Mouse (Mus musculus) cerebellum, postnatal 25 days (tissue): ENCODE measurements around the gene Blmh.
"Not testable (repeated sequence)": the region's sequence is repeated elsewhere in the genome, so short reads cannot be mapped to it uniquely, and the experiment has no call there.

Experiments used
- DNase-seq, 2 experiments: peaks; one replicate each; pipeline ENCODE4 v3.0.0; 2021; ENCODE audit warnings: mixed read lengths in 2 of 2

Gene Blmh

DNA sequence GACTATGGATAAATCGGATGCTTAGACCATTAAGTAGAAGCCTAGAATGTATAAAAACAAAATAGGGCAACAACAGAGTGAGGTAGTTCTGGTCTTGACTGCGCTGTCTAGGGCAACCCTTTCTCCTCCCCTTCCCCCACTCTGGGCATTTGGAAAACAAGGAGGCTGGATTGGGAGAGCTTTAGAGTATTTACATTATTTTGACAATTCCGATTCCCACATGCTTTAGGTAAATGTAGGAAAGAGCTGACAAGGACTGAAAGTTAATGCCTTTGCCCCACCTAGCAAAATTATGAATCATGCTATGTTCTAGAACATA lies 7.4 kb upstream of the Blmh start:
- DNase-seq, result no peak

DNA sequence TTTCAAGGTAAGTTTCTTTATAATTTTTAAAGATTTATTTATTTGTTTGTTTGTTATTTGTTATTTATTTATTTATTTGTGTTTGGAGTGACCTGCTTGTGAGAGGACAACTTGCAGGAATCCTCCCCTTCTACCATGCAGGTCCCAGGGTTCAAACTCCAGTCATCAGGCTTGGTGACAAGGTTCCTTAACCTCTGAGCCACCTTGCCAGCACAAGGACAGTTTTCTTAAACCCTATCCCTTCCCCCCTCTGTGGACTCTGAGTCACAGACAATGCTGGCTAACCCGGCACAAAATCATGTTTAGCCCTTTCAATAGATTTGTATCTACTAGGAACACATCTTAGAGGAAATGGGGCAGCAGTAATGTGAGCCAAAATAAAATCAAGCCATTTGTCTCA lies 4.0 kb upstream of the Blmh start:
- no peak for DNase-seq

DNA sequence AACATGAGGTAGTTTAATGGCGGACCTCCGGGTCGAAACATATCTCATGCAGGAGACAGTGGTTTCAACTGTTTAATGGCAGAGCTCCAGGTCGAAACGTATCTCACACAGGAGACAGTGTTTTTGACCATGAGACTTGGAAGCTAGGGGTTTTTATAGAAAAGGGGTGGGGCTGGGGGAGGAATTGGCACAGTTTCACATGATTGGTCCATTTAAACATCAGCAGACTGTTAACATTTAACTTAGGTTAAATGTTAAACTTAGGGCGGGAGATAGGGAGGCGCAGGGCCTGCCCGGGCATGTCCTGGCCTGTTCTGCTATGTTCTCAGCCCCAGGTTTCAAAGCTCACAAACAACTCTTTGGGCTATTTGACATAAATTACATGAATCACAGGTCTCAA lies 4.0 kb downstream of the Blmh start:
- DNase-seq, result not testable (repeated sequence)

DNA sequence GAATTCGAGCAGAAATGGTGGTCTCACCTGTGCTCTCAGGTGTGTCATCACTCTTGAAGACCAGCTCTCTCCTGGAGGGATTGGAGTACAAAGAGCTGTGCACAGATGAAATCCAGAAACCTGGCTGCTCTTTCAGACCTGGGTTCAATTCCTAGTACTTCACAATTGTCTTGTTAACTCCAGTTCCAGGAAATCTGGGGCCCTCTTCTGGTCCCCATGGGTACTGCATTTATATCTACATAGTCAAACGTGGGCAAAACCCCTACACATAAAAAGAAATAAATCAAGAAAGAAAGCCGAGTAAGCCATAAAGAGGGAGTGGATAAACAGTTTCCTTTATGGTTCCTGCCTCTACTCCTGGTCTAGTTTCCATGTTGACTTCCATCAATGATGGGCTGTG lies 8.6 kb downstream of the Blmh start:
- no peak for DNase-seq

DNA sequence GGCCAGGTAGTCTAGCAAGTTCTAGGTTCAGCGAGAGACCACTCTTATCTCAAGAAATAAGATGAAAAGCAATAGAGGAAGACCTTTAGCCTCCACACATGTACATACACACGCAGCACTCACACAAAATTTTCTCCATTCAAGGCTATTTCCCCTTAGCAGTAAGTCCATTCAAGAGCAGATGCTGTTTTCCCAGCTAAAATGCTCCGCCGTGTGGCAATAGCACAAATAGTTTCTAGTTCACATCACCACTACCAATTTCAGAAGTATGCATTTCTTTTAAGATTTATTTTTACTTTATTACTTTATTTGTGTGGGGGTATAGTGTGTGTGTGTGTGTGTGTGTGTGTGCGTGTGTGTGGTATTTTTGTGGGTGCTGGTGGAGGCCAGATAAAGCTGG lies 12.0 kb downstream of the Blmh start:
- DNase-seq, result no peak

DNA sequence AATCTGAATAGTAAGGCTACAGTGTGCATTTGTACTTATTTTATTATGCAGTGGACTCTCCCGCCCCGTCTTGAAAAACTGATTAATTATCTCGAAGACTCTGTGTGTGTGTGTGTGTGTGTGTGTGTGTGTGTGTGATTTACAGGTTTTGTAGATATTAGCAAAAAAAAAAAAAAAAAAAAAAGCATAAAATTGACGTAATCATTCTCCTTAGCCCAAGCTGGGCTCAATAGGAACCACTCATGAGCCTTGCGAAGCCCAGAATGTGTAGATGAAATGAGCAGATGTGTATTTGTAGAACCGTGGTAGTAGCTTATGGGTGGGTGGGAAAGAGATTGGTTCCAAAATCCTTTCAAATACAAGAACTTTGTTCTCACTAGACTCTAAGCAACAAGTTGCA lies 20.2 kb downstream of the Blmh start:
- no peak for DNase-seq

DNA sequence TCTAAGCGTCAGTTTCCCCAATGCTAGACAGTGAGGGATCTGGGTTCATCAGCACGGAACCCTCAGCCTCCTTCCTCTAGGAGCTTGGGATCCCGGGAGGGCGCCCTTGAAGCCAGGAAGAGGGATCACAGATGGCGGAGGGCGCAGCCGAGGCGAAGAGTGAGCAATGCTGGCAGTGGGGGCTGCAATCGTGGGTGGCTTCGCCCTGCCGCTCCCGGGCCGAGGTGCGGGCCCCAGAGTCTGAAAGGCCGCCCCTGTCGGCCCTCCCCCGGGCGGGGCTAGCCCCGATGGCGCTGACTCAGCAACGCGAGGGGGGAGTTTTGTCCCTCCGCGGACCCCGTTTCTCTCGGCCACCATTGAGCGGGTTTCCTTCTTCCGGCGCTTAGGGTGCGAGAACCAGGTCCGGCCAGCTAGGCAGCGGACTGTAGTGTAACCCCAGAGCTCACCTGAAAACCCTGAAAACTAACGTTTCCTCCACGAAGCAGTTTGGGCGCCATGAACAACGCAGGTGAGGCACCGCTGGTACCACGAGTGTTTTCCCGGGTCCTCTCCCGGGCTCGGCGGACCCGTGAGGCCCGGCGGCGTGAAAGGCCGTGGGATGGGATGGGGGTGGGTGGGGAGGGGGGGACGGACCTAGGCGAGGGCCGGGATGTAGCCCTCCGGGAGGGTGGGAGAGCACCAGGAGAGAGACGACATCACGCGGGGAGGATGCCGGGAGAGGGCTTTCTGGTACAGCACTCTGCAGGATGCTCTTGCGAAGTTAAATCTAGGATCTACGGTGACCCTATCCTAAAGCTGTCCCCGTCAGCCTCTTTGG lies 21.0 kb downstream of the Blmh start:
- DNase-seq, result peak; percentile 96 to 98

DNA sequence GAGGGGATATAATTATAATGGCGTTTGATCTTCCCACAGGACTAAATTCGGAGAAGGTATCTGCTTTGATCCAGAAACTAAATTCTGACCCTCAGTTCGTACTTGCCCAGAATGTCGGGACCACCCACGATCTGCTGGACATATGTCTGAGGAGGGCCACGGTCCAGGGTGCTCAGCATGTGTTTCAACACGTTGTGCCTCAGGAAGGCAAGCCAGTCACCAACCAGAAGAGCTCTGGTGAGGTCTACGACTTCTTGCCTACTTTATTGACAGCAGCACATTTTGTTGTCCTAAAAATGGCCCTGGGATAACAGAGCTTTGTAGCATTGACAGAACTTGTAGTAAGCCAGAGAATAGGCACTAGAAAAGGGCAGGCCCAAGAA lies 21.6 kb downstream of the Blmh start:
- DNase-seq, result peak; percentile 45 to 51

DNA sequence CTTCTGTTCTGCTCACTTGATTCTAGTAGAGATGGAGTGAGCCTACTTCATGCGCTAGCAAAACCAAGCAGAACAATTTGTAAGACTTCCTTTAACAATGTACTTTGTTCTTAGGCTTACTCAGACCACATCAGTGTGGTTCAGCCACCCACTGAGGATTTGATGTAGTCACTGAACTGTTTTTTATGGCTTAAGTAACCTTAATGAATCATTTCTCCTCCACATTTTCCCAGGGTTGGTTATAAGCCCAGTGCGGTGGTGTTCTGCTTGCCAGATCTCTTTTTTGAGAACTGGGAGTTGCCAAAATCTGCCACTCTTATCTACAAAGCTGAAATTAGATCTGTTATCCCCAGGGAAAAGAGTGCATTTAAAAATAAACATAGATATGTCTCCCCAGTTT lies 28.9 kb downstream of the Blmh start:
- no peak for DNase-seq

DNA sequence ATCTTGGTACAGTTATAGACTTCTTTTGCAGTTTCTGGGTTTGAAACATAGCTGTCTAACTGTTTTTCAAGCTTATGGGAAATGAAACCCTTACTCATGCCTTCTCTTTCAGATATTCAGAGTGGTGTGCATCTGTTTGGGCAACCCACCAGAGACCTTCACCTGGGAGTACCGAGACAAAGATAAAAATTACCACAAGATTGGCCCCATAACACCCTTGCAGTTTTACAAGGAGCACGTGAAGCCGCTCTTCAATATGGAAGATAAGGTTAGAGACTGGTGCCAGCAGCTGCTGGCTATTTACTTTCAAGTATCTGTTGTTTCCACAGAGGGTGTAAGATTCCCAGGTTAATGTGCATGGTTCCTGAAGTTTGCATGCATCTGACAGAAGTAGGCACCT lies 41.1 kb downstream of the Blmh start:
- no peak for DNase-seq

DNA sequence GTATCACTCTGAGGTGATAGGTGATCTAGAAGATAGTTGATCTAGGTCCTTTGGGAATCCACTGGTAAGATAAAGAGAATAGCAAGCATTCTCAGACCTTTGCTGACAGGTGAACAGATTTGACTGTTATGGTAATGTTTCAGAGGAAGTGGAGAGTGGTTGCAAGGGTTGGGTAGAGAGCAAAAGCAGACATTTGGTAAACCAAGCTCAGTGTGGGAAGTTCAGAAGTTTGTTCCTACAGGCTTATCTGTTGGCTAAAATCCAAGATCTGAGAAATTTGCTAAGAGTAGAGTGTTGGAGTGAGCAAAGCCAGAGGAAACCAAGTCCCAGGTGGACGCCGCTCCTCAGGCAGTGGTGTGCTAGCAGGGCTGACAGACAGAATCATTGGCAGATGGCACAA lies 45.7 kb downstream of the Blmh start:
- no peak for DNase-seq

DNA sequence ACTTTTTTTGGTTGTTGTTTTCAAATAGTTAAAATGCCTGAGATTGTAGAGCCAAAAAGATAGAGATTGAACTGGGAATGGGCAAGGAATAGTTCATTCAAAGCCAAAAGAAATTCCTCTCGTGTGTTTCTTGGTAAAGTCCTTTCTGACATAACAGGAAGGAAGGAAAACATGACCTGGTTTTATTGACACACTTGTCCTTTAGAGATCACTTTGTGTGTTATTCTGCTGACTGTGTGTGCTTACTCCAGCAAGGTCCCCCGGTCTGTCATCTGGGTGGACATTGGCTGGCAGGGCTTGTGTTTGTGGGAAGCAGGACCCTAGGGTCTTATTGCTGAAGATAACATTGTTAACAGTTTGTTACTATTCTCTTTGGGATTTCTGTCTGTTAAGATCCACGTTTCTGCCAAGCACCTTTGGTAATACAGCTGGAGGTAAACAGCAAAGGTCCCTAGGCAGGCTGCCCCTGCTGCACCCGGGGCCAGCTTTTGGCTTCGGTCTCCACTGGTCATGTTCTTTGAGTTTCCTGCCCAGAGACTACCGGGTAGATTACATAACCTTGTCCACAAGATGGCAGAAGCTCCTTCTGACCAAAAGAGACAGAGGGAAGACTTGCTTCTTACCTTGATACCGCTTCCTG lies 50.2 kb downstream of the Blmh start:
- DNase-seq, result no peak

DNA sequence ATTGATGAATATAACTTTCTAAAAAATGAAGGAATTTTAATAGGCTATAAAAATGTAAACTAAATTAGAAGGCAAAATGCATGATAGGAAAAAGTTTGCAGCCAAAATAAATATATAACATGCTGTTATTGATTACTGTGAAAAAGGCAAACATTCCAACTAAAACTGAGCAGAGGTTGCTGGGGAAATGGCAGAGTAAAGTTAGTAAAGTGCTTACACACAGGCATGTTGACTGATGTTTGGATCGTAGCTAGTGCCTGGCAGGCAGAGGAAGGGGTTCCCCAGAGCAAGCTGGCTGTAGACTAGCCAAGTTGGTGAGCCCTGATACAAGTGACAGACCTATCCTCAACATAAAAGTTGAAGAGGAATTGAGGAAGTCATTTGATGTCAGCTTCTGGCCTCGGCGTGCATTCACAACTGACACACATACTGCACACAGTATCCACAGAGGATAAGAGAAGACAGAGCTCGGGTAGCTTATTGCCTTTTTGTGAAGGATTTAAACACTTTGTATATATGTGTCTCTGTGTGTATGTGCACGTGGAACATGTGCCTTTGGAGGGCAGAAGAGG lies 57.0 kb downstream of the Blmh start:
- no peak for DNase-seq

DNA sequence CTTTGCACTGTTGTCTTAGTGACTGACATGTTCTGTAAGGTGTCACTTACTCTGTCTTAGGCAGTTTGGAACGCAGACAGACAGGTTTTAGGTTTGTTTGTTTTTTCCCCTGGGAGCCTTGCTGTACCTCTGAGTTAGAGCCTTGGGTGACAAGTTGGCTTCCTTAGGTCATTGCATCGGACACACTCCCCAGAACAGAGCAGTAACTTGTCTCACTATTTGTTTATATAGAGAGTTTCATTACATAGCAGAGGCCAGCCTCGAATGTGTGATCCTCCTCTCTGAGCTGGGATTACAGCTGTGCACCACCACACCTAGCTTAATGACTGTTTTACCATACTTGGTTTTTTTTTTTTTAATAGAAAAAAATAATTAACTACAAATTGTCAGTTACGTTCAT lies 57.8 kb downstream of the Blmh start:
- DNase-seq, result no peak

DNA sequence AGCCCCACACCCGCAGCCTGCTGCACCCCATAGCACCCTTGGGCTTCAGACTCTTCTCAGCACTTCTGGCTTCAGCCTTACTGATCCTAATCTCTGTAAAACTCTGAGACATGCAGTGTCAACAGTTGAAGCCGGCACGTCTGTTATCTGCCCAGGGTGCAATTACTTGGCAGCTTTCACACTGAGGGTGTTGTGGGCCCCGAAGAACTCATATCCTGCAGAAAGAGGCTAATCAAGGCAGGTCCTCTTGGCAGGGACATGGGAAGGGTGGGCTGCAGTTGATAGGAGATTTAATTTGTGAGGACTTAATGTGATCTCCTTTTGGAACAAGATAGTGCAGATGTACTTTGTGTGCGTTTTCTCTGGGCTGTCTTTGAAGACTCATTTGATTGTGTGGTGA lies 59.0 kb downstream of the Blmh start:
- no peak for DNase-seq

DNA sequence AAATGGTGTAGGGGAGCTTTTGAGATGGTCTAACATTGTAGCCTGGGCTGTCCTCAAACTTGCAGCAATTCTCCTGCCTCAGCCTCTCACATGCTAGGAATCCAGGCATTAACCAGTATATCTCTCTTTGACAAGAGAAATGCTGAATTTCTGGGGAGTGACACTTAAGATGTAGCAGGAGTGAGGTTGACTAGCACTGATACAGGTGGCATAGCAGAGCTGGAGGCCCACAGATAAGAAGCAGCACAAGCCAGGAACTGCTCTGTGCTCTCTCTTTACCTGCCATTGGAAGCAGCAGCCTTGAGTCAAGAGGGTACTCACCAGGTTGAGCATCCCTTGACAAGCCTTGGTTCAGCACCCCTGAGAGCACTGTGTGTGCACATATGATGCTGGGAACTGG lies 59.6 kb downstream of the Blmh start:
- DNase-seq, result no peak

DNA sequence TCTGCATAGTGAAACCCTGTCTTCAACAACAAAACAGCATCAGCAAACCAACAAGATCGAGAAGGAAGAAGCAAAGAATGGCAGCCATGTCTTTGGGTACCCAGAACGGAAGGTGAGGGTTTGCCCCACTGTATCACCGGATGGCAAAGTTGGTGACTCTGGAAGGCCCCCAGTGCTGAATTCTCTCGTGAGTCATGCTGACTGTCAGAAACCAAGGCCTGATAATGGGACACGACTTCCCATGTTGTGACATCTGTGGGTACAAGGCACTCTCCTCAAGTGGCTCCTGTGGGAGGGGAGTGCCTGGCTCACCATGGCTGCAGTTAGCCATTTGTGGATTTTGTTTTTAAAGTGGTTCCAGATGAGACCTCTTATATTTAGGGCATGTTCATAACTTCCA lies 66.2 kb downstream of the Blmh start:
- no peak for DNase-seq

DNA sequence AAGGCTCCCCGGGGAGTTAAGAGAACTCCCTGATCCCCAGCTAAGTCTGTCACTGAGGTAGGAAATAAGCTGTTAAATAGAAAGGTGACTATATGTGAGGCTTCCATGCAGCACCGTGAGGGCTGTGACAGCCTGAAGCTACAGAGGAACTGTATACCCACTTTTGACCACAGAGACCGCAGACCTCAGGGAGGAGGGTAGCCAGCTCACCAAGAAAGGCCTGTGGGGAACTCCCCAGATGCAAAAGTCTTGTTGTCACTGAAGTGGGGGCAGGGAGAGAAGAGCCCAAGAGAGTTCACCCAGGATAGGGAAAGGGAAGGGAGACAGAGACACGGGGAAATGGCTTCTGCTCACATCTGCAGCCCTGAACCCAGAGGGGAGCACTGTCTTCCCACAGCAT lies 68.3 kb downstream of the Blmh start:
- DNase-seq, result no peak

DNA sequence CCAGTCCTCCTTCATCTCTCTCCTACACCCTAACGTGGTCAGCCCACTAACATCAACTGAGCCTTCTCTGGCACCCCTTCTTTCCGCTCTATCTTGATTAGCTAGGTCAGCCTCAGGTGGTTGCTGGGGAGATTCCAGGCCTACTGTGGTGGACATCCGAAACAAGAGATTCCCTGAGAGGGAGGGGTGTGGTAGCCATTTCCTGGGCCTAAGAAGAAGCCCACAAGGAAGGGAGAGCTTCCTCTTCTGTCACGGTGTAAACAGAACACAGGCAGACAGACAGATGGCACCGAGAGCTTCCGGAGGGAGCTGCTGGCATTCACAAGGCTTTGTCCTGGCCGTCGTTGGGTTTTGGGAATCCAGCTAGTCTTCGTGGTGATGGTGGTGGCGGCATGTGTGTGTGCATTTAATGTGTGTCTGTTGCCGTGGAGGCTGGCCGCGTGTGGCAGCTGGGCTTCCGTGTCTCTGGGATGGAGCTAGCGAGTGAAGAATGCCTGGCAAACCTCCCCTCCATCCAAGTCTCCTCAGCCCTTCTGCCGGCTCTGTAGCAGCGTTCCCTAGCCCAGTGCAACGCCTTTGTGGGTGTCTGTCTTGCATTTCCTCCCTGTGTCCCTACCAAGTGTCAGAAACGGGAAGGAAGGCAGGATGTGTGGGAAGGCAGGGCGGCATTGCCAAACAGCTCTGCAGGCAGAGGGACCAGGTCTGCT lies 71.5 kb downstream of the Blmh start:
- DNase-seq, result no peak

DNA sequence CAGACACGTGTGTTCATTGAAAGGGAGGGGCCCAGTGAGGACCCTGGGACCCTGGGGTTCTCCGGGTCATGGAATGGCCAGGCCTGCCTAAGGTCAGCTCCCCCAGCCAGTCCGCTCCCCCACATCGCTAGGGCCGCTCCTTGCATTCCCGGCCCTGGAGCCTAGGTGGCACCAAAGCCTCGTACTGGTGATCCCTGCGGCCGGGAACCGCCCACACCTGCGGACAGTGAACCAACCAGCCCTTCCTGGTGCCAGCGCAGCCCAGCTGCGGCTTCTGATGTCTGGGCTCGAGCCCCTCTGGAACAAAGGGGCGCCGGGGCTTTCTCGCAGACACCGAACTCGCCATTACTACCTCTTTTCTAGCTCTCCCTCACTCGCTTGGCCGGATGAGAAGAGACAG lies 72.7 kb downstream of the Blmh start:
- DNase-seq, result peak; percentile 84 to 91

DNA sequence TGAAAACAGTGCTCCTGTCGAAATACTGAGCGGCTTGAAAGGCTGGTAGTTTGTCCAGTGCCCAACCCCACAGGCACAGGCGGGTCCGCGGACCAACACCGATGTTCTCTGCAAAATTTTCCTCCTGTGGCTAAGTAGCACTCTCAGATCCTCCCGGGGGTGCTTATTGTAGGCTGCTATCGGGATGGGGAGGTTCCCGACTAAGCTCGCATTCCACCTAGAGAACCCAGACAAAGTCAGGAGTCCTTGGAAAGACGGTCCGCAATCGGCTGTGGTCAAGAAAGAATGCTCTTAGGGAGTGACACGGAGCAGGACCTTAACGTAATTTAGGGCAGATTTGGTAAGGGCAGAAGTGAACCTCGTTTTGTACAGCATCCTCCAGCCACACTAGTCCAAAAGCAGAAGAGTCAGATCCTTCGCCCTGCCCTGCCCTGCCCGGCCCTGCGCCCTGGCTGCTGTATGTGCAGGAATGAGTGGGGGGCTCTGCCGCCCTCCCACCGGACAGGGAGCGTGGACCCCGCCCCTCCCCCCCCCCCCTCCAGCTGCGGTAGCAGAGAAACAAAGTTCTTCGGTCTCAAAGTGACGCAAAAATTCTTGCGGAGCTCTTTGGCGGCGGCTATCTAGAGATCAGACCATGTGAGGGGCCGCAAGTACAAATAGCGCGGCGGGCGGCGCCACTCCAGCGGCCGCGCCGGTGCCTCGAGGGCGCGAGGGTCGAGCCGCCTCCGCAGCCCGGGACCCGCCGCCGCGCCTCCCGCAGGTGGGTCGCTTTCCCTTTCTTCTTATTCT lies 73.5 kb downstream of the Blmh start, which contains the start of gene Slc6a4:
Gene Slc6a4 (plus strand): TSS at position 688 of the 789 bp plus-strand sequence.
- DNase-seq, result peak; percentile 9 to 23

DNA sequence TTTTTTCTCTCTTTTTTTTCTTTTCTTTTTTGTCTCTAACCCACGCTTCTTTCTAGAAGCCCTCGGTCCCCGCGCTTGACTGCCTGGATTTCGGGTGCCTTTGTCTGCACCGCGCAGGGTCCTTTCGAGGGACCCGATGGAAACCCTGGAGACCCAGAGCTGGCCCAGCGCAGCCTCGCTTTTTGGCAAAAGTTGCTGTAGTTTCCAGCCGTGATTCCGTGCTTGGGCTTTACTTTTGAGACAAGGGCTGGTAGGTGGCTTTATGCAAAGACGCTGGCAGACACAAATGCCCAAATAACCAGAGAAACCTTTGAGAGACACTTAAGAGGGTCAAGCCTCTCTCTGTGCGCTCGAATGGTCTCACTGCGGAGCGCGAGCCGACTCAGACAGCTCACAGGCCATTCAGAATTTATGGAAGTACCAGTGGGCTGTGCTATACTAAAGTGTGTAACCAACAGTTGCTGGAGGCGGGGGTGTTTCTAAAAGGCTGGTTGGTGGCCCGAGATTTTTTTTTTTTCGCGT lies 74.2 kb downstream of the Blmh start:
- DNase-seq, result no peak

DNA sequence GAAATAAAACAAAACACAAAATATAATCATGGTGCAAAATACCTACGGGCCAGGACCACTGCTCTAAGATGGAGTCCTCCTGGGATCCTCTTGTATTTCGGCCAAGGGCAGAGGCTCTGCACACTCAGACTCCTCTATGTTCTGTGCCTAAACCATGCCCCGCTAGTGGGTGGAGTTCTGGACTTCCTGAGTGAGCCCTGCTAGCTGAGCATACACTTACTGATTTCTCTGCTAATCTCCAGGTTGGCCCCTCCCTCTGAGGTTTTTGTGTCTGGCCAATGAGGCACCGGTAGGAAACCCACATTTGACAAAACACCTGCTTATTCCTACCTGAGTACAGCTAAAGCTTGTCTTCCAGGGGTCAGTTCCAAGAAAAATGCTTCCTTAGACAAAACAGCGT lies 76.1 kb downstream of the Blmh start:
- no peak for DNase-seq
